Mouse (Mus musculus) thymus, adult 2 months (tissue): ENCODE results near the gene AC134908.4.

ENCODE experiments used
- CTCF ChIP-seq: fragments of 200-500 bp; IDR thresholded peaks from 2 replicates; pipeline ENCODE4 v1.5.1; 2012; ENCODE audit warnings: mild to moderate bottlenecking, control low read depth, low read length, moderate library complexity, borderline replicate concordance; ENCODE audit not compliant: control insufficient read depth, poor library complexity, insufficient read depth; ENCODE audit errors: extremely low read depth
- POLR2A ChIP-seq: fragments of 200-500 bp; IDR thresholded peaks from 2 replicates; pipeline ENCODE4 v1.6.1; 2012; ENCODE audit warnings: mild to moderate bottlenecking, low read length, control low read depth, moderate library complexity; ENCODE audit not compliant: control insufficient read depth, poor library complexity, insufficient read depth; ENCODE audit errors: extremely low read depth

- TF ChIP-seq CTCF (no peak), POLR2A (no peak)
These were observed 33.9 kb downstream of the AC134908.4 start for GRCm38 (mm10) chr17:25761561-25761970.
